Mouse (Mus musculus): ENCODE data around the gene Adar. TPM values are rescaled to one million over a fixed set of nuclear protein-coding genes. Genes with fewer than 3 reads are reported as not detected.
A peak's percentile ranks its signal among the peaks of the same experiment; 100 is the strongest.

Adar gene
- polyA plus RNA-seq, 1 experiment from 2014 or later = 10.9 TPM

DNA sequence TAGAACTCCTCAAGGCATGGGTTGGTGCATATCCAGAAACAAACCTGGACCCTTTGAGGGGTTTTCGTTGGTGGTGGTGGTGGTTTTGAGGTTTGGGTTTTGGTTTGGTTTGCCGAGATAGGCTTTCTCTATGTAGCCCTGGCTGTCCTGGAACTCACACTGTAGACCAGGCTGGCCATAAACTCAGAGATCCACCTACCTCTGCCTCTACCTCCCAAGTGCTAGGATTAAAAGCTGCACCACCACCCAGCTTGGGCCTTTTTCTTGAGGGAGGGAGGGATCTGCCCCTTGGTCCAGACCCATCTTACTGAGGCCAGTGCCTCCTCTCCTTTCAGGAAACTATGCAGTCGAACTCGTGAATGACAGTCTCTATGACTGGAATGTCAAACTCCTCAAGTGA lies 65.3 kb downstream of the Adar start:
- no peak overlapping the region for H3K4me3 ChIP-seq (ENCODE audit: low read length)
- H3K4me2 ChIP-seq (ENCODE audit: low read depth, low read length) = no peak overlapping the region
- no peaks in the 10 kb centered on the region for H3K27me3 ChIP-seq (ENCODE audit: control insufficient read depth, insufficient read depth, low read depth, low read length)
- peaks cover 61% of the 10 kb centered on the region for H3K36me3 ChIP-seq (ENCODE audit: control insufficient read depth, insufficient read depth, low read length)
- H3K27ac ChIP-seq (ENCODE audit: low read length) = no peak overlapping the region
- H3K9me3 ChIP-seq (ENCODE audit: control insufficient read depth, low read length) = no peaks in the 10 kb centered on the region
- WGBS = 78% methylated on average over 4 of the region's 4 CpGs
- ATAC-seq (ENCODE audit: low read depth) = no peak
- no peak overlapping the region for H3K9ac ChIP-seq (ENCODE audit: low read length)
- H3K4me1 ChIP-seq (replicated peaks; ENCODE audit: control insufficient read depth, insufficient read depth, low read length) = peaks cover 9% of the 10 kb centered on the region

GRCm38 (mm10) chr3:89781640-89782039 lies 66.8 kb downstream of the Adar start:
- Histone ChIP-seq H3K9ac (ENCODE audit: low read length) (no peak overlapping the region), H3K27me3 (ENCODE audit: control insufficient read depth, insufficient read depth, low read depth, low read length) (no peaks in the 10 kb centered on the region), H3K36me3 (ENCODE audit: control insufficient read depth, insufficient read depth, low read length) (peaks cover 57% of the 10 kb centered on the region), H3K4me1 (replicated peaks; ENCODE audit: control insufficient read depth, insufficient read depth, low read length) (peaks cover 6% of the 10 kb centered on the region; the same call in 1 of the 2 replicates), H3K27ac (ENCODE audit: low read length) (no peak overlapping the region), H3K4me3 (ENCODE audit: low read length) (no peak overlapping the region), H3K4me2 (ENCODE audit: low read depth, low read length) (no peak overlapping the region), H3K9me3 (ENCODE audit: control insufficient read depth, low read length) (no peaks in the 10 kb centered on the region)
- WGBS = 66% methylated on average over 5 of the region's 5 CpGs
- ATAC-seq (ENCODE audit: low read depth) = no peak

GRCm38 (mm10) chr3:89784991-89785753 lies 70.3 kb downstream of the Adar start:
- Histone ChIP-seq H3K9ac (ENCODE audit: low read length) (peak overlapping the region; percentile 32; the same call in 1 of the 2 replicates), H3K9me3 (ENCODE audit: control insufficient read depth, low read length) (no peaks in the 10 kb centered on the region), H3K36me3 (ENCODE audit: control insufficient read depth, insufficient read depth, low read length) (peaks cover 28% of the 10 kb centered on the region), H3K4me3 (ENCODE audit: low read length) (peak overlapping the region; percentile 10; the same call in 1 of the 2 replicates), H3K4me2 (ENCODE audit: low read depth, low read length) (peak overlapping the region; percentile 42), H3K4me1 (replicated peaks; ENCODE audit: control insufficient read depth, insufficient read depth, low read length) (peaks cover 6% of the 10 kb centered on the region; the same call in 1 of the 2 replicates), H3K27ac (ENCODE audit: low read length) (no peak overlapping the region), H3K27me3 (ENCODE audit: control insufficient read depth, insufficient read depth, low read depth, low read length) (no peaks in the 10 kb centered on the region; the same call in 1 of the 2 replicates)
- ATAC-seq (ENCODE audit: low read depth) = peak; percentile 89
- 10% methylated on average over 11 of the region's 11 CpGs for WGBS

DNA sequence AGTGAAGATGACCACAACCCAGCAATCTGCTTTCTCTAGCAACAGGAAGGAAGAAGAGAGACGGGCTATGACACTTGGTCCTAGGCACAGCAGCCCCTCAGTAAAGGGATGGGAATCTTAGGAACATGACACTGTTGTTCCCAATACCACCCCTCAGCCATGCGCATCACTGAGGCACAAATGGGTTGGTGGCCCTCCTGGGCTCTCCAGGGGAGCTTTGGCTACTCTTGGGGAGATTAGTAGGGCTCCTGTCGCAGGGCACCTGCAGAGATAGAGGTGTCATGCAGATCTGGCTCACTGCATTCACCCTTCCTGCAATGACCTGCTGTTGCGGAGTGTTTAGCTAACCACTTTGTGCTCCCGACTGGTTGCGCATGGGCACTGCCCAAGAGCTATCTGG lies 71.5 kb downstream of the Adar start:
- H3K9me3 ChIP-seq (ENCODE audit: control insufficient read depth, low read length) = no peaks in the 10 kb centered on the region
- ATAC-seq (ENCODE audit: low read depth) = no peak
- H3K9ac ChIP-seq (ENCODE audit: low read length) = no peak overlapping the region
- H3K27ac ChIP-seq (ENCODE audit: low read length) = no peak overlapping the region
- no peak overlapping the region for H3K4me2 ChIP-seq (ENCODE audit: low read depth, low read length)
- 77% methylated on average over 6 of the region's 6 CpGs for WGBS
- no peaks in the 10 kb centered on the region; the same call in 1 of the 2 replicates for H3K27me3 ChIP-seq (ENCODE audit: control insufficient read depth, insufficient read depth, low read depth, low read length)
- H3K4me3 ChIP-seq (ENCODE audit: low read length) = no peak overlapping the region
- H3K4me1 ChIP-seq (replicated peaks; ENCODE audit: control insufficient read depth, insufficient read depth, low read length) = peaks cover 6% of the 10 kb centered on the region; the same call in 1 of the 2 replicates
- H3K36me3 ChIP-seq (ENCODE audit: control insufficient read depth, insufficient read depth, low read length) = peaks cover 19% of the 10 kb centered on the region

- Histone ChIP-seq H3K9ac (ENCODE audit: low read length) (no peak overlapping the region), H3K27me3 (ENCODE audit: control insufficient read depth, insufficient read depth, low read depth, low read length) (no peaks in the 10 kb centered on the region; the same call in 1 of the 2 replicates), H3K9me3 (ENCODE audit: control insufficient read depth, low read length) (no peaks in the 10 kb centered on the region), H3K4me2 (ENCODE audit: low read depth, low read length) (no peak overlapping the region), H3K27ac (ENCODE audit: low read length) (no peak overlapping the region), H3K4me3 (ENCODE audit: low read length) (no peak overlapping the region), H3K4me1 (replicated peaks; ENCODE audit: control insufficient read depth, insufficient read depth, low read length) (peaks cover 6% of the 10 kb centered on the region; the same call in 1 of the 2 replicates), H3K36me3 (ENCODE audit: control insufficient read depth, insufficient read depth, low read length) (no peaks in the 10 kb centered on the region)
- WGBS = 70% methylated on average over 16 of the region's 16 CpGs
- no peak for ATAC-seq (ENCODE audit: low read depth)
Observed at GRCm38 (mm10) chr3:89788680-89789352, 74.0 kb downstream of the Adar start.

GRCm38 (mm10) chr3:89794616-89795015 lies 79.8 kb downstream of the Adar start:
- WGBS = 54% methylated on average over 2 of the region's 2 CpGs
- no peak for ATAC-seq (ENCODE audit: low read depth)
- no peaks in the 10 kb centered on the region for H3K4me1 ChIP-seq (replicated peaks; ENCODE audit: control insufficient read depth, insufficient read depth, low read length)
- no peak overlapping the region for H3K27ac ChIP-seq (ENCODE audit: low read length)
- no peaks in the 10 kb centered on the region for H3K9me3 ChIP-seq (ENCODE audit: control insufficient read depth, low read length)
- no peaks in the 10 kb centered on the region for H3K27me3 ChIP-seq (ENCODE audit: control insufficient read depth, insufficient read depth, low read depth, low read length)
- no peak overlapping the region for H3K9ac ChIP-seq (ENCODE audit: low read length)
- no peaks in the 10 kb centered on the region for H3K36me3 ChIP-seq (ENCODE audit: control insufficient read depth, insufficient read depth, low read length)
- H3K4me3 ChIP-seq (ENCODE audit: low read length) = no peak overlapping the region
- no peak overlapping the region for H3K4me2 ChIP-seq (ENCODE audit: low read depth, low read length)

DNA sequence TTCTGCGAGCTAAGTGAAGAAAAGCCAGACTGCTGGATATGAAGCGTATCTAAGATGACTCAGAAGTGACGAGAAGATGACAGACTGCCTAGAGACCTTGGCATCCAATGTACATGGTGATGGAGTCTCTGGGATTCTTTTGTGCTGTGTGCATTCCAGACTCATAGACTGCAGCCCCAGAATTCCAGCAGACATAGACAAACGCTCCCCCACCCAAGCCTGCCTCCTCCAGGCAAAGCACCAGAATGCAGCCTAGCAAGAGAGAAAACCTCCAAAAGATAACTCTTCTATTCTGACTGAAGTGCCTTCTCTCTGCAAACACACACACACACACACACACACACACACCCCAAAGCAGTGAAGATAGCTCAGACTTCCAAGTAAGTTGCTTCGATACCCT lies 80.9 kb downstream of the Adar start:
- WGBS = 61% methylated on average over 5 of the region's 5 CpGs
- no peaks in the 10 kb centered on the region for H3K4me1 ChIP-seq (replicated peaks; ENCODE audit: control insufficient read depth, insufficient read depth, low read length)
- H3K27ac ChIP-seq (ENCODE audit: low read length) = no peak overlapping the region
- H3K4me3 ChIP-seq (ENCODE audit: low read length) = no peak overlapping the region
- no peak overlapping the region for H3K9ac ChIP-seq (ENCODE audit: low read length)
- no peaks in the 10 kb centered on the region for H3K36me3 ChIP-seq (ENCODE audit: control insufficient read depth, insufficient read depth, low read length)
- H3K27me3 ChIP-seq (ENCODE audit: control insufficient read depth, insufficient read depth, low read depth, low read length) = no peaks in the 10 kb centered on the region
- ATAC-seq (ENCODE audit: low read depth) = no peak
- H3K9me3 ChIP-seq (ENCODE audit: control insufficient read depth, low read length) = no peaks in the 10 kb centered on the region
- no peak overlapping the region for H3K4me2 ChIP-seq (ENCODE audit: low read depth, low read length)

- Histone ChIP-seq H3K36me3 (ENCODE audit: control insufficient read depth, insufficient read depth, low read length) (no peaks in the 10 kb centered on the region), H3K27me3 (ENCODE audit: control insufficient read depth, insufficient read depth, low read depth, low read length) (no peaks in the 10 kb centered on the region), H3K9ac (ENCODE audit: low read length) (no peak overlapping the region), H3K4me2 (ENCODE audit: low read depth, low read length) (no peak overlapping the region), H3K9me3 (ENCODE audit: control insufficient read depth, low read length) (no peaks in the 10 kb centered on the region), H3K4me1 (replicated peaks; ENCODE audit: control insufficient read depth, insufficient read depth, low read length) (no peaks in the 10 kb centered on the region), H3K27ac (ENCODE audit: low read length) (no peak overlapping the region), H3K4me3 (ENCODE audit: low read length) (no peak overlapping the region)
- no peak for ATAC-seq (ENCODE audit: low read depth)
- WGBS = 32% methylated on average over 4 of the region's 4 CpGs
Observed at GRCm38 (mm10) chr3:89796358-89796757, 81.5 kb downstream of the Adar start.

DNA sequence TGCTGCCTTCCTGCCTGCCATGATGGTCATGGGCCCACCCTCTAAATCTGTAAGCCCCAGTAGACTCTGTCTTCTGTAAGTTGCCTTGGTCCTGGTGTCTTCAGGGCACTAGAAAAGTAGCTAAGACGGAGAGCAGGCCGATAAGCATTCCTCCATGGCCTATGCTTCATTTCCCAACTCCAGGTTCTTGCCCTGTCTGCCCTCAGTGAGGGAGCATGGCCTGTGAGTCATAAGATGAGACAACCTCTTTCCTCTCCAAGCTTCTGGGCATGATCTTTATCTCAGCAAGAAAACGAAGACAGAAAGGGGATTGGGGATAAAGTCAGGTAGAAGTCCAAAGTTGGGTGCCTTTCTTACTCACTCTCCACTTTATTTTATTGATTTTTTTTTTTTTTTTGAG lies 83.7 kb downstream of the Adar start:
- Histone ChIP-seq H3K27ac (ENCODE audit: low read length) (no peak overlapping the region), H3K9me3 (ENCODE audit: control insufficient read depth, low read length) (no peaks in the 10 kb centered on the region), H3K9ac (ENCODE audit: low read length) (no peak overlapping the region), H3K4me3 (ENCODE audit: low read length) (no peak overlapping the region), H3K4me1 (replicated peaks; ENCODE audit: control insufficient read depth, insufficient read depth, low read length) (no peaks in the 10 kb centered on the region), H3K4me2 (ENCODE audit: low read depth, low read length) (no peak overlapping the region), H3K36me3 (ENCODE audit: control insufficient read depth, insufficient read depth, low read length) (no peaks in the 10 kb centered on the region), H3K27me3 (ENCODE audit: control insufficient read depth, insufficient read depth, low read depth, low read length) (no peaks in the 10 kb centered on the region)
- no peak for ATAC-seq (ENCODE audit: low read depth)
- WGBS = 76% methylated on average over 3 of the region's 3 CpGs

Measured in lung, embryonic 16.5 days (tissue).